Mouse (Mus musculus): ENCODE data around the gene Fahd2a.

DNA sequence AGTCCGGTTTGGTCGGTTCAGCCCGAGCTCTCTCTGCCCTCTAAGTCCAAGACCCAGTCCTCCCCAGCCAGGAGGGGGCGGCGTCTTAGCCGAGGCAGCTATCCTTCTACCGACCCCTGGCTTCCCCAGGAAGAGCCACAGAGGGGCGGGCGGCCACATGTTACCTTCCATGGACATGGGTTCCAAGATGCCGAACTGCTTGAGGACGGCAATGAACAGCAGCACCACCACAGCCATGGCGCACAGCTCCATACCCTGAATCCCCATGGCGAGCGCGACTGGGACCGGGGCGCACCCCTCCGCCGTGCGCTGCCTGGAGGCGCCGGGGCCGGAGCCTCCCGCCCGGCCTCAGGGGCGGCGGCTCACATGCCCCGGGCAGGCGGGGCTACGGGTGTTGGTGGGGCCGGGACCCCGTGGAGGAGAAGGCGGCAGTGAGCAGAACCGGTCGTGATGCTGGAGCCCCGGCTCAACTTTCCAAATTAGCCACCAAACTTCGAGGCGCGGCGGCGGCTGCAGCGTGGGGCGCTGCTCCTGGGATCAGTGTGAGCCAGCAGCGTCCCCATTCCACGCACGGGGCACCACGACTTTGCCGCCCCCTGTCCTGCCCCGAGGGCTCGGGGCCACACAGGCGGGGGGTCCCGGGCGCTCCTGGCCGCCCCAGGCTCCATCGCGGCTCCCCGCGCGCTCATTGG is 37.6 kb upstream of the Fahd2a start:
- TF ChIP-seq POLR2A (IDR thresholded peaks at IDR 0.05; ENCODE audit: insufficient read depth, low read depth, low read length) (no peak), CTCF (IDR thresholded peaks at IDR 0.05; ENCODE audit: insufficient read depth, low read depth, low read length) (no peak)

Data from olfactory bulb, adult 2 months (tissue).